Mouse (Mus musculus) liver, postnatal 0 days (tissue): ENCODE data around the gene Ssxb2. TPM values are rescaled to one million over a fixed set of nuclear protein-coding genes. Genes with fewer than 3 reads are reported as not detected.
"Not testable (repeated sequence)": the region's sequence is repeated elsewhere in the genome, so short reads cannot be mapped to it uniquely, and the experiment has no call there.

Experiments used
- ATAC-seq: fragments of 200-750 bp; cut with Nextera tagmentation; 2 replicates; pipeline ENCODE4 v1.8.0; 2017; ENCODE audit warnings: mild to moderate bottlenecking, moderate library complexity
- DNase-seq: peaks from one replicate; pipeline ENCODE4 v3.0.0-alpha.2; 2016
- H3K27ac ChIP-seq: fragments of 300-500 bp; sonication (generic); 2 replicates; pipeline ENCODE4 v1.5.1; 2014; ENCODE audit warnings: antibody characterized with exemption, moderate library complexity, mild to moderate bottlenecking, low read depth
- H3K27me3 ChIP-seq: fragments of 300-500 bp; sonication (generic); 2 replicates; pipeline ENCODE4 v1.6.1; 2014; ENCODE audit warnings: low read length, control low read depth, mixed read lengths; ENCODE audit not compliant: insufficient read depth
- H3K36me3 ChIP-seq: fragments of 300-500 bp; sonication (generic); replicated peaks from 2 replicates; pipeline ENCODE4 v1.6.1; 2014; ENCODE audit warnings: mild to moderate bottlenecking, control low read depth, low read length, moderate library complexity, mixed read lengths; ENCODE audit not compliant: insufficient read depth
- H3K4me1 ChIP-seq: fragments of 300-500 bp; sonication (generic); 2 replicates; pipeline ENCODE4 v1.6.1; 2014; ENCODE audit warnings: antibody characterized with exemption, mild to moderate bottlenecking, control low read depth; ENCODE audit not compliant: insufficient read depth
- H3K4me2 ChIP-seq: fragments of 300-500 bp; sonication (generic); 2 replicates; pipeline ENCODE4 v1.6.1; 2014; ENCODE audit warnings: low read depth, mild to moderate bottlenecking, low read length, moderate library complexity, mixed read lengths
- H3K4me3 ChIP-seq: fragments of 300-500 bp; sonication (generic); 2 replicates; pipeline ENCODE4 v1.5.1; 2014; ENCODE audit warnings: low read depth, low read length
- H3K9ac ChIP-seq: fragments of 300-500 bp; sonication (generic); replicated peaks from 2 replicates; pipeline ENCODE4 v1.6.1; 2014; ENCODE audit warnings: mild to moderate bottlenecking, moderate library complexity
- H3K9me3 ChIP-seq: fragments of 300-500 bp; sonication (generic); 2 replicates; pipeline ENCODE4 v1.6.1; 2016; ENCODE audit warnings: mild to moderate bottlenecking, control low read depth, low read length, mixed read lengths
- WGBS: fragments of 180-500 bp; shearing (Covaris S2); extraction: QIAGEN DNeasy Blood & Tissue Kit; methylation state at CpG from one replicate; pipeline ENCODE4 v1.1.7; 2014; ENCODE audit not compliant: insufficient replicate concordance; 5-methylcytosine and 5-hydroxymethylcytosine counted together
- polyA plus RNA-seq: library from polyadenylated mRNA; unstranded; fragments of >200 nt; fragmentation: Nextera tagmentation; extraction: Ambion mirVana; gene quantifications from 2 replicates; pipeline ENCODE4 v1.2.1, GENCODE M21; 2015

The Ssxb2 gene
- polyA plus RNA-seq, result not detected in 2 replicates

- H3K36me3 ChIP-seq, ATAC-seq, DNase-seq, H3K27ac ChIP-seq, H3K4me1 ChIP-seq, H3K27me3 ChIP-seq, H3K9ac ChIP-seq, H3K4me2 ChIP-seq, H3K4me3 ChIP-seq, H3K9me3 ChIP-seq: not testable (repeated sequence)
- 45% methylated on average over 2 of the region's 2 CpGs for WGBS
These were observed at the start of gene Ssxb2 for GRCm38 (mm10) chrX:8461626-8462025. TSS of gene Ssxb2 (minus strand) at chrX:8461726.

- H3K27ac ChIP-seq, H3K9ac ChIP-seq, H3K27me3 ChIP-seq, H3K4me2 ChIP-seq, H3K4me1 ChIP-seq, DNase-seq, H3K36me3 ChIP-seq, H3K9me3 ChIP-seq, ATAC-seq, H3K4me3 ChIP-seq: not testable (repeated sequence)
- WGBS, result 28% methylated on average over 1 of the region's 1 CpGs
These were observed 48.5 kb downstream of the Ssxb2 start, which contains the start of gene Ssxb1 for GRCm38 (mm10) chrX:8413005-8413404. TSS of gene Ssxb1 (plus strand) at chrX:8413305.

Other genes with a start within 250 kb of the Ssxb2 start
- gene Ftsj1, start 209.3 kb downstream of the Ssxb2 start, polyA plus RNA-seq, result 16.4 and 17.7 TPM in 2 replicates
- 32.0 and 35.9 TPM in 2 replicates for gene Slc38a5, start 190.6 kb downstream of the Ssxb2 start, polyA plus RNA-seq
- not detected in 2 replicates for gene Ssxb10, start 134.3 kb downstream of the Ssxb2 start, polyA plus RNA-seq
- not detected in 2 replicates for gene Ssxb9, start 94.7 kb downstream of the Ssxb2 start, polyA plus RNA-seq
- not detected in 2 replicates for gene Ssxb1, start 48.4 kb downstream of the Ssxb2 start, polyA plus RNA-seq
- not detected in 2 replicates for gene Gm14459, start 63.2 kb upstream of the Ssxb2 start, polyA plus RNA-seq
- not detected in 2 replicates for gene Ssxb6, start 86.5 kb upstream of the Ssxb2 start, polyA plus RNA-seq
- gene Ssxb3, start 130.1 kb upstream of the Ssxb2 start, polyA plus RNA-seq, result not detected in 2 replicates
- not detected in 2 replicates for gene Ssxb8, start 229.1 kb upstream of the Ssxb2 start, polyA plus RNA-seq